Mouse (Mus musculus) neural tube, embryonic 12.5 days (tissue): Measurements from ENCODE around the gene Mfsd1. TPM values are rescaled to one million over a fixed set of nuclear protein-coding genes. Genes with fewer than 3 reads are reported as not detected.
A peak's percentile ranks its signal among the peaks of the same experiment; 100 is the strongest.

ENCODE experiments used
- ATAC-seq: fragments of 200-750 bp; cut with Nextera tagmentation; 2 replicates; pipeline ENCODE4 v1.8.0; 2017; ENCODE audit warnings: low read depth, mild to moderate bottlenecking, moderate TSS enrichment, moderate library complexity; ENCODE audit not compliant: low FRiP score
- H3K27ac ChIP-seq: fragments of 300-500 bp; sonication (generic); 2 replicates; pipeline ENCODE4 v1.5.1; 2016
- H3K27me3 ChIP-seq: fragments of 300-500 bp; sonication (generic); replicated peaks from 2 replicates; pipeline ENCODE4 v1.6.1; 2016; ENCODE audit warnings: mild to moderate bottlenecking
- H3K36me3 ChIP-seq: fragments of 300-500 bp; sonication (generic); 2 replicates; pipeline ENCODE4 v1.6.1; 2016; ENCODE audit warnings: mild to moderate bottlenecking
- H3K4me1 ChIP-seq: fragments of 300-500 bp; sonication (generic); 2 replicates; pipeline ENCODE4 v1.6.1; 2016
- H3K4me2 ChIP-seq: fragments of 300-500 bp; sonication (generic); replicated peaks from 2 replicates; pipeline ENCODE4 v1.6.1; 2016; ENCODE audit warnings: mild to moderate bottlenecking
- H3K4me3 ChIP-seq: fragments of 300-500 bp; sonication (generic); 2 replicates; pipeline ENCODE4 v1.5.1; 2016
- H3K9ac ChIP-seq: fragments of 300-500 bp; sonication (generic); 2 replicates; pipeline ENCODE4 v1.6.1; 2016; ENCODE audit warnings: mild to moderate bottlenecking
- H3K9me3 ChIP-seq: fragments of 300-500 bp; sonication (generic); 2 replicates; pipeline ENCODE4 v1.6.1; 2016; ENCODE audit warnings: mild to moderate bottlenecking
- WGBS: fragments of 180-500 bp; shearing (Covaris S2); methylation state at CpG from one replicate; pipeline ENCODE4 v1.1.7; 2016; 5-methylcytosine and 5-hydroxymethylcytosine counted together
- polyA plus RNA-seq: library from polyadenylated mRNA; unstranded; fragments of >200 nt; fragmentation: Nextera tagmentation; extraction: Ambion mirVana; gene quantifications from 2 replicates; pipeline ENCODE4 v1.2.1, GENCODE M21; 2016

Gene Mfsd1
- polyA plus RNA-seq, 1 experiment from 2014 or later: 53.9 TPM

DNA sequence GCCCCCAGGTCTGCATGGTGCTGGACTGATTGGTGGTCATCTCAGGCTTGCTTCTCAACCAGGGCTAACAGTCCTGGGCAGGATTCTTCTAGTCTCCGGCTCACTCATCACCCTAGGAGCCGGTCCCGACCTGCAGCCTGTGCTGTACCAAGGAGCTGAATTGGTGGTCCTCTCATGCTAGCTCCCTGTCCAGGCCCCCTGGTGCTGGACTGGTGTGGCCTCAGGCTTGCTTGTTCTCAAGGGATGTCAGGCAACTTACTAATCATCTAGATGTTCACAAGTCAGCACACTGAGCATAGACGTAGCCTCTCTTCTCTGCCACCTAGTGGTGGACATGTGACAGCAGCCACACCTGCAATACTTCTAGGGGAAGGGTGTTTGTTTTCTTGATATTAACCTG, 9.6 kb upstream of the Mfsd1 start:
- H3K27me3 ChIP-seq: no peaks in the 10 kb centered on the region
- peak; percentile 23; the same call in 1 of the 2 replicates for ATAC-seq

GRCm38 (mm10) chr3:67573523-67573922, 9.0 kb upstream of the Mfsd1 start:
- no peak overlapping the region for H3K9ac ChIP-seq
- no peak overlapping the region for H3K4me2 ChIP-seq
- H3K27ac ChIP-seq: no peak overlapping the region
- ATAC-seq: no peak
- H3K4me3 ChIP-seq: no peak overlapping the region
- no peaks in the 10 kb centered on the region for H3K27me3 ChIP-seq
- H3K36me3 ChIP-seq: no peaks in the 10 kb centered on the region
- no peaks in the 10 kb centered on the region for H3K9me3 ChIP-seq
- WGBS: 2% methylated on average over 1 of the region's 1 CpGs
- H3K4me1 ChIP-seq: no peaks in the 10 kb centered on the region

More for the DNA sequence above, 9.6 kb upstream of the Mfsd1 start:
- no peaks in the 10 kb centered on the region for H3K36me3 ChIP-seq
- no peaks in the 10 kb centered on the region for H3K9me3 ChIP-seq
- H3K9ac ChIP-seq: no peak overlapping the region
- no peak overlapping the region for H3K4me3 ChIP-seq
- H3K4me2 ChIP-seq: no peak overlapping the region
- H3K4me1 ChIP-seq: 0 out of 2 replicates have a peak, but pooled peaks cover 2% of the 10 kb centered on the region
- WGBS: 70% methylated on average over 4 of the region's 4 CpGs
- H3K27ac ChIP-seq: no peak overlapping the region

- no peaks in the 10 kb centered on the region for H3K36me3 ChIP-seq
- no peak overlapping the region for H3K9ac ChIP-seq
- H3K27ac ChIP-seq: no peak overlapping the region
- H3K9me3 ChIP-seq: no peaks in the 10 kb centered on the region
- ATAC-seq: no peak
- H3K27me3 ChIP-seq: no peaks in the 10 kb centered on the region
- 90% methylated on average over 2 of the region's 2 CpGs for WGBS
- H3K4me2 ChIP-seq: no peak overlapping the region
- no peak overlapping the region for H3K4me3 ChIP-seq
- H3K4me1 ChIP-seq: no peaks in the 10 kb centered on the region
These were observed 6.3 kb upstream of the Mfsd1 start for GRCm38 (mm10) chr3:67576248-67576647.

- Histone ChIP-seq H3K4me2 (no peak overlapping the region), H3K36me3 (no peaks in the 10 kb centered on the region), H3K4me3 (no peak overlapping the region), H3K9ac (no peak overlapping the region), H3K9me3 (no peaks in the 10 kb centered on the region), H3K27ac (no peak overlapping the region), H3K4me1 (no peaks in the 10 kb centered on the region), H3K27me3 (no peaks in the 10 kb centered on the region)
- WGBS: 90% methylated on average over 6 of the region's 6 CpGs
- ATAC-seq: no peak
These were observed 5.8 kb upstream of the Mfsd1 start for GRCm38 (mm10) chr3:67576724-67577123.

DNA sequence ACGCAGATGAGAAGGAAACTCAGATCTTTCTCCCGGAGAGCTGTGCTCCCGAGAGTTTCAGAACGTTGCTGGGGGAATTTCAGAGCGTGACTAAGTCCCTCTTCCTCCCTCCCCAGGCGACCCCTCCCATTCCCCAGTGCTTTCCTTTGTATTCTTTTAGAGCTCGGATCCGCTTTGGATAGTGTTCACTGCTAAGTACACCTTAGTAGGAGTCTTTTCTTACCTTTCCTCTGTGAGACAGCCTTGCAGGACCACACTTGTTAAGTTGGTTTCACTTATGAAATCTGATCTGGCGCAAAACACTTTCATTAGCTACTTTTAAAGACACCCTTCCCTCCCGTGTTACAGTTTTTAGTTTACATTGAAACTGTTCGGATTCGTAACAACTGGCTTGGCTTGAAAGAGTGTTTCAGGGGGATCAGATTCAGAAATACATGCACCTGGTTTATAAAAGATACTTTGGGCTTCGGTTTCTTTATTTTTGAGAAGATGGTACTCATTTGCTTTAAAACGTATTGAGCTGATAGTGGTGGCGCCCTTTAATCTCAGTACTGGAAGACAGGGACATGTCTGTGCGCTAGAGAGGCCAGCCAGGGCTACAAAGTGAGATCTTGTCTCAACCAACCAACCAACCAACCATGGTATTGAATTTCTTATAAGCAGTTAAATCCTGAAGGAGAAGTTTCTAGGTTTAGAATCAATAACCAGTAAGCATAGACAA, 744 bp downstream of the Mfsd1 start:
- Histone ChIP-seq H3K4me1 (peaks cover 9% of the 10 kb centered on the region), H3K27ac (no peak overlapping the region), H3K9ac (peak overlapping the region; percentile 72), H3K4me3 (peak overlapping the region; percentile 88), H3K9me3 (no peaks in the 10 kb centered on the region), H3K36me3 (peaks cover 8% of the 10 kb centered on the region; the same call in 1 of the 2 replicates), H3K4me2 (peak overlapping the region; percentile 86), H3K27me3 (no peaks in the 10 kb centered on the region)
- 24% methylated on average over 16 of the region's 16 CpGs for WGBS
- peak; percentile 48; the same call in 1 of the 2 replicates for ATAC-seq

GRCm38 (mm10) chr3:67583846-67584186, 1.3 kb downstream of the Mfsd1 start:
- Histone ChIP-seq H3K4me2 (peak overlapping the region; percentile 86), H3K36me3 (peaks cover 11% of the 10 kb centered on the region), H3K27ac (no peak overlapping the region), H3K27me3 (no peaks in the 10 kb centered on the region), H3K4me1 (peaks cover 9% of the 10 kb centered on the region), H3K9ac (no peak overlapping the region), H3K4me3 (no peak overlapping the region), H3K9me3 (no peaks in the 10 kb centered on the region)
- no peak for ATAC-seq
- WGBS: 88% methylated on average over 6 of the region's 6 CpGs

- WGBS: 95% methylated on average over 2 of the region's 2 CpGs
- peaks cover 36% of the 10 kb centered on the region for H3K36me3 ChIP-seq
- peaks cover 9% of the 10 kb centered on the region for H3K4me1 ChIP-seq
- H3K27me3 ChIP-seq: no peaks in the 10 kb centered on the region
- H3K9me3 ChIP-seq: no peaks in the 10 kb centered on the region
- no peak overlapping the region for H3K4me2 ChIP-seq
- H3K4me3 ChIP-seq: no peak overlapping the region
- H3K9ac ChIP-seq: no peak overlapping the region
- no peak overlapping the region for H3K27ac ChIP-seq
- no peak for ATAC-seq
These were observed 4.0 kb downstream of the Mfsd1 start for GRCm38 (mm10) chr3:67586511-67586910.

GRCm38 (mm10) chr3:67587430-67587829, 4.9 kb downstream of the Mfsd1 start:
- no peak for ATAC-seq
- Histone ChIP-seq H3K36me3 (peaks cover 46% of the 10 kb centered on the region), H3K27me3 (no peaks in the 10 kb centered on the region), H3K4me2 (no peak overlapping the region), H3K9me3 (no peaks in the 10 kb centered on the region), H3K4me1 (peaks cover 9% of the 10 kb centered on the region), H3K4me3 (no peak overlapping the region), H3K27ac (no peak overlapping the region), H3K9ac (no peak overlapping the region)
- WGBS: 88% methylated on average over 9 of the region's 9 CpGs

DNA sequence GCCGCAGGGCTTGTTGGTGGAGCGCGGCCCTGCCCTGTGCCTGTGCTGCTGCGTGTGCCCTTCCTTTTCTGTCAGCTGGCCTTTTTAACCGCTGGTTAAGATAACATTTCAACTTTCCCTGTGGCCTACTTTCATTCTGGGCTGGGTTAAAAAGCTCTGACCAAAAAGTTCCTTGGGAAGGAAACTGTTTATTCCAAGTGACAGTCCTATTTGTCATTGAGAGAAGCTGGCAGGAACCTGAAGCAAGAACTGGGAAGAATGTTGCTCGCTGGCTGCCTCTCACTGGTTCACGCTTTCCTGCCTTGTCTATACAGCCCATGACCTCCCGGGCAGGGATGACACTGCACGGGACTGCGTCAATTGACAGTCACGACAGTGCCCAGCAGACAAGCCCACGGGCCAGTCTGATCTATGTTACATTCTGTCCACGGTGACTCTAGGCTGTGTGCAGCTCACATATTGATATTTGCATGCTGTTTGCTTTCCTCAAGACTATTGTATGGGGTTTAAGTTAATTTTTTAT, 19.1 kb downstream of the Mfsd1 start:
- Histone ChIP-seq H3K4me2 (no peak overlapping the region), H3K9me3 (no peaks in the 10 kb centered on the region), H3K36me3 (peaks cover 41% of the 10 kb centered on the region), H3K4me3 (no peak overlapping the region), H3K4me1 (no peaks in the 10 kb centered on the region), H3K9ac (no peak overlapping the region), H3K27me3 (no peaks in the 10 kb centered on the region), H3K27ac (no peak overlapping the region)
- 92% methylated on average over 13 of the region's 13 CpGs for WGBS
- no peak for ATAC-seq

DNA sequence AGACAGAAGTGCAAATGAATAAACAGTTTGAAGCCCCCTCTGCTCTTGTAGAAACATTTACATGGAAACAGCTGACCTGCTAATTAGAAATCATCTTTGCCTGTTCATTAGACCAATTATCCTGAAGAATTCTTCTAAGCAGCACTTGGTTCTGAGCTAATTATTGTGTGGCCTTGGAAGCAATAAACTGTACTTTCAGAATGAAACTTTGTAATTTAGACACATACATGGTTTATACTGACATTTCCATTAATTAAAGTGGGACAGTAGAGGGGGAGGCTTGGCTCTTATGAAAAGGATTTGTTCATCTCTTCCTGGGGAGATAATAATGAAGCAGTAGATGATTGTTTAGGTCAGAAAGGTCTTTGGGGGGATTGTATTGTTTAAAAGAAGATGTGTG, 35.7 kb downstream of the Mfsd1 start:
- H3K36me3 ChIP-seq: no peaks in the 10 kb centered on the region
- no peak overlapping the region for H3K4me3 ChIP-seq
- no peak overlapping the region for H3K4me2 ChIP-seq
- 0 out of 2 replicates have a peak, but pooled peaks cover 3% of the 10 kb centered on the region for H3K9me3 ChIP-seq
- no peaks in the 10 kb centered on the region for H3K27me3 ChIP-seq
- H3K4me1 ChIP-seq: no peaks in the 10 kb centered on the region
- no peak overlapping the region for H3K9ac ChIP-seq
- no peak for ATAC-seq
- no peak overlapping the region for H3K27ac ChIP-seq

GRCm38 (mm10) chr3:67624629-67625028, 42.1 kb downstream of the Mfsd1 start:
- Histone ChIP-seq H3K9me3 (no peaks in the 10 kb centered on the region), H3K27me3 (no peaks in the 10 kb centered on the region), H3K9ac (no peak overlapping the region), H3K4me3 (no peak overlapping the region), H3K4me1 (no peaks in the 10 kb centered on the region), H3K4me2 (no peak overlapping the region), H3K36me3 (no peaks in the 10 kb centered on the region), H3K27ac (no peak overlapping the region)
- peak; percentile 57; the same call in 1 of the 2 replicates for ATAC-seq
- WGBS: 88% methylated on average over 1 of the region's 1 CpGs

GRCm38 (mm10) chr3:67643135-67643534, 60.6 kb downstream of the Mfsd1 start:
- no peaks in the 10 kb centered on the region for H3K36me3 ChIP-seq
- H3K27ac ChIP-seq: no peak overlapping the region
- no peak overlapping the region for H3K4me2 ChIP-seq
- no peaks in the 10 kb centered on the region for H3K9me3 ChIP-seq
- H3K9ac ChIP-seq: no peak overlapping the region
- H3K4me1 ChIP-seq: peaks cover 4% of the 10 kb centered on the region; the same call in 1 of the 2 replicates
- no peak overlapping the region for H3K4me3 ChIP-seq
- WGBS: 85% methylated on average over 3 of the region's 3 CpGs
- ATAC-seq: no peak
- no peaks in the 10 kb centered on the region for H3K27me3 ChIP-seq
